Comparison of ENCODE assay signal across 25 mouse cellular contexts in genomic region chr1:164427777-164428176, GRCm38 (mm10).
"Had no signal": no experiment of that assay in that cellular context is flagged by ENCODE, and none has a peak within 500 bp of the region (broad histone marks: within the 10 kb centered on the region; RNA-seq: fewer than 3 reads in every experiment).

No protein-coding gene starts in this region.

- H3K9me3 ChIP-seq: heart, embryonic 13.5 days; heart, embryonic 15.5 days; hindbrain, embryonic 13.5 days; hindbrain, embryonic 15.5 days; intestine, embryonic 15.5 days; limb, embryonic 10.5 days; limb, embryonic 12.5 days had no signal

- ATAC-seq: hindbrain, postnatal 0 days; intestine, embryonic 15.5 days; intestine, postnatal 0 days had no signal

- H3K4me1 ChIP-seq: hindbrain, embryonic 13.5 days; hindbrain, embryonic 15.5 days; intestine, embryonic 15.5 days; limb, embryonic 12.5 days had no signal

- H3K27ac ChIP-seq: heart, adult 2 months; heart, embryonic 15.5 days; hindbrain, embryonic 13.5 days; hindbrain, embryonic 15.5 days; hindbrain, postnatal 0 days; intestine, embryonic 15.5 days; left cerebral cortex, adult 2 months; limb, embryonic 10.5 days; limb, embryonic 12.5 days; liver, embryonic 14.5 days had no signal

- DNase-seq: gastrocnemius, postnatal 14 days; gastrocnemius, postnatal 36 days; heart, adult 11 months; heart, adult 2 months; heart, postnatal 14 days; heart, postnatal 36 days; kidney, adult 18-20 months; kidney, adult 8-10 months; kidney, postnatal 10 days; kidney, postnatal 25 days; kidney, postnatal 4 days; liver had no signal

- H3K27me3 ChIP-seq: heart, embryonic 13.5 days; heart, embryonic 15.5 days; hindbrain, embryonic 13.5 days; hindbrain, embryonic 15.5 days; intestine, embryonic 15.5 days; limb, embryonic 12.5 days had no signal

- H3K4me2 ChIP-seq: heart, embryonic 11.5 days; heart, embryonic 15.5 days; hindbrain, embryonic 13.5 days; hindbrain, embryonic 15.5 days; intestine, embryonic 15.5 days; limb, embryonic 12.5 days had no signal

- H3K9ac ChIP-seq: heart, embryonic 13.5 days; heart, embryonic 15.5 days; hindbrain, embryonic 13.5 days; hindbrain, embryonic 15.5 days; intestine, embryonic 15.5 days; limb, embryonic 12.5 days; liver, embryonic 14.5 days had no signal

- H3K36me3 ChIP-seq: heart, embryonic 13.5 days; heart, embryonic 15.5 days; hindbrain, embryonic 13.5 days; hindbrain, embryonic 15.5 days; intestine, embryonic 15.5 days; limb, embryonic 10.5 days; limb, embryonic 12.5 days had no signal

- H3K4me3 ChIP-seq: heart, adult 2 months; heart, embryonic 13.5 days; heart, embryonic 15.5 days; hindbrain, embryonic 13.5 days; hindbrain, embryonic 15.5 days; intestine, embryonic 15.5 days; layer of hippocampus, adult 2 months; left cerebral cortex, adult 2 months; limb, embryonic 10.5 days; limb, embryonic 12.5 days had no signal
